Mouse (Mus musculus): ENCODE measurements around the gene Rbm8a. TPM values are rescaled to one million over a fixed set of nuclear protein-coding genes. Genes with fewer than 3 reads are reported as not detected.
A peak's percentile ranks its signal among the peaks of the same experiment; 100 is the strongest.

Gene Rbm8a
- 10 to 100 TPM; 56.5 to 66.6 TPM for total RNA-seq (2021)

GRCm38 (mm10) chr3:96629729-96630600 is at the start of gene Rbm8a:
Rbm8a (plus strand) TSS chr3:96629933.
- peak; percentile 97 for DNase-seq
- intact Hi-C loops (cut with DNase I) = loop anchor here (10.0 kb wide), 1 partner anchor 85 kb away; no protein-coding TSS in a partner anchor

- no peak for DNase-seq
- intact Hi-C loops (cut with DNase I) = loop anchor here (2.0 kb wide), 1 partner anchor 30 kb away; no protein-coding TSS in a partner anchor
Observed at GRCm38 (mm10) chr3:96581141-96581540, 48.6 kb upstream of the Rbm8a start.

GRCm38 (mm10) chr3:96581771-96582515 is 47.8 kb upstream of the Rbm8a start:
- no peak for DNase-seq
- intact Hi-C loops (cut with DNase I) = loop anchor here (2.0 kb wide), 1 partner anchor 31 kb away; no protein-coding TSS in a partner anchor

- intact Hi-C loops (cut with DNase I) = no loop called here
- no peak for DNase-seq
Observed at GRCm38 (mm10) chr3:96583386-96583785, 46.3 kb upstream of the Rbm8a start.

GRCm38 (mm10) chr3:96590657-96591056 is 39.1 kb upstream of the Rbm8a start:
- no peak for DNase-seq
- intact Hi-C loops (cut with DNase I) = no loop called here

- intact Hi-C loops (cut with DNase I) = no loop called here
- DNase-seq = no peak
Observed at GRCm38 (mm10) chr3:96593374-96593773, 36.4 kb upstream of the Rbm8a start.

- DNase-seq = peak; percentile 95
- intact Hi-C loops (cut with DNase I) = no loop called here
Observed at GRCm38 (mm10) chr3:96593790-96594560, 35.8 kb upstream of the Rbm8a start, which contains the start of gene Polr3gl. Polr3gl (minus strand) TSS chr3:96594181.

GRCm38 (mm10) chr3:96594851-96595250 is 34.9 kb upstream of the Rbm8a start:
- DNase-seq = no peak
- intact Hi-C loops (cut with DNase I) = no loop called here

GRCm38 (mm10) chr3:96595661-96596060 is 34.1 kb upstream of the Rbm8a start:
- DNase-seq = no peak
- intact Hi-C loops (cut with DNase I) = no loop called here

- intact Hi-C loops (cut with DNase I) = no loop called here
- DNase-seq = peak; percentile 45
Observed at GRCm38 (mm10) chr3:96596228-96596707, 33.5 kb upstream of the Rbm8a start, which contains the start of gene Ankrd34a. Ankrd34a (plus strand) TSS chr3:96596636.

- intact Hi-C loops (cut with DNase I) = no loop called here
- no peak for DNase-seq
Observed at GRCm38 (mm10) chr3:96596855-96597254, 32.9 kb upstream of the Rbm8a start.

GRCm38 (mm10) chr3:96597435-96597891 is 32.3 kb upstream of the Rbm8a start:
- intact Hi-C loops (cut with DNase I) = no loop called here

GRCm38 (mm10) chr3:96598156-96599068 is 31.3 kb upstream of the Rbm8a start:
- intact Hi-C loops (cut with DNase I) = no loop called here
- peak; percentile 62 for DNase-seq

More at GRCm38 (mm10) chr3:96597435-96597891, 32.3 kb upstream of the Rbm8a start:
- no peak for DNase-seq

GRCm38 (mm10) chr3:96599069-96599393 is 30.7 kb upstream of the Rbm8a start:
- intact Hi-C loops (cut with DNase I) = no loop called here
- no peak for DNase-seq

GRCm38 (mm10) chr3:96599411-96599810 is 30.3 kb upstream of the Rbm8a start:
- intact Hi-C loops (cut with DNase I) = no loop called here
- no peak for DNase-seq

- DNase-seq = peak; percentile 91
- intact Hi-C loops (cut with DNase I) = loop anchor here (5.0 kb wide), 1 partner anchor 37 kb away; the partner anchor contains the start of genes Gm42957 and Pex11b
Observed at GRCm38 (mm10) chr3:96600639-96601250, 29.0 kb upstream of the Rbm8a start, which contains the start of gene Lix1l. Lix1l (plus strand) TSS chr3:96601149.

- intact Hi-C loops (cut with DNase I) = loop anchor here (5.0 kb wide), 1 partner anchor 36 kb away; the partner anchor contains the start of genes Gm42957 and Pex11b
- DNase-seq = peak; percentile 59
Observed at GRCm38 (mm10) chr3:96601251-96601787, 28.4 kb upstream of the Rbm8a start.
